Mouse (Mus musculus): ENCODE measurements around the gene Dot1l.

- TF ChIP-seq CTCF (conservative IDR thresholded peaks at IDR 0.05; ENCODE audit: insufficient read depth, insufficient read length, low read depth, low read length) = no peak
- no peak for TF ChIP-seq POLR2A (IDR thresholded peaks at IDR 0.05; ENCODE audit: low read depth, low read length)
These were observed 41.4 kb downstream of the Dot1l start for GRCm38 (mm10) chr10:80796307-80796848.

Measured in kidney, adult 2 months (tissue).